Mouse (Mus musculus): Measurements from ENCODE around the gene Dapk2.

- TF ChIP-seq CTCF (IDR thresholded peaks at IDR 0.05; ENCODE audit: borderline replicate concordance, insufficient read depth, low read length) (no peak), POLR2A (IDR thresholded peaks at IDR 0.05; ENCODE audit: low read depth, low read length) (no peak)
Observed at GRCm38 (mm10) chr9:66268804-66269203, 110.8 kb downstream of the Dapk2 start.
